In the genomic region with DNA sequence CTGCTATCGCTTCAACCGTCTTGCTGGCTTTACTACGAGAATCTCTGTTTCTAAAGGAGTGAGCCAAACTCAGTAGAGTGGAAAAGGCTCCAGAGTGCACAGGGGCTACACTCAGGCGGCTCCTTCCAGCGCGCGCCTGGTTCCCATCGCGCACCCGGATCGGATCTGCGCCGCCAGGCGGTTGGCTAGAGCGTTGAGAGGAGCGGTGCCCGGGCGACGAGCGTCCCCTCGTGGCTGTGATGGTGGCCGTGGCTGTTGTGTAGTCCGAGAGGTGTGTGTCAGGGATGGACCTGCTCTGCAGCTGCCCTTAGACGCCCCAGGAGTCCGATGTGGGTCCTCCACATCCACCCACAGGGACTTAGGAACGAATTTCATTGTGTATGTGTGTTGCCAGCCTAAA, we compare ENCODE assay signal across 8 mouse cellular contexts. TPM values are rescaled to one million over a fixed set of nuclear protein-coding genes. Genes with fewer than 3 reads are reported as not detected.
DNase-seq lines count a peak whose midpoint lies in the region; ATAC-seq and TF ChIP-seq lines count a peak whose summit lies in the region.

Abca14 (plus strand) TSS at position 173 of the 400 bp plus-strand sequence.

- peak; percentile 65 for TF ChIP-seq CTCF in E14TG2a.4 (conservative IDR thresholded peaks at IDR 0.05; ENCODE audit: low read length)
- peak; percentile 100 for TF ChIP-seq CTCF in liver, adult 2 months (IDR thresholded peaks at IDR 0.05; ENCODE audit: low read depth, low read length)

- H3K36me3 ChIP-seq in E14TG2a.4 (ENCODE audit: insufficient read depth, low read length) = no peaks in the 10 kb centered on the region
- no peaks in the 10 kb centered on the region for H3K36me3 ChIP-seq in forebrain, embryonic 16.5 days (ENCODE audit: control insufficient read depth, insufficient read depth)
- H3K36me3 ChIP-seq in liver, adult 2 months (ENCODE audit: control insufficient read depth, insufficient read depth, low read length) = no peaks in the 10 kb centered on the region

- peak; percentile 69 to 87 for DNase-seq in cerebellum, adult 18-20 months
- DNase-seq in heart, postnatal 10 days = peak; percentile 81 to 90
- DNase-seq in kidney, postnatal 25 days = peak; percentile 89 to 91
- DNase-seq in liver, adult 2 months (ENCODE audit: extremely low read depth, low read depth, low spot score) = peak; percentile 42
- DNase-seq in naive thymus-derived CD4-positive, alpha-beta T cell, adult 2 months (ENCODE audit: low read depth) = peak; percentile 18
- DNase-seq in testis, postnatal 14 days (ENCODE audit: low spot score) = peak; percentile 69

- H3K4me1 ChIP-seq in E14TG2a.4 (replicated peaks; ENCODE audit: low read depth, low read length) = peaks cover 11% of the 10 kb centered on the region
- H3K4me1 ChIP-seq in forebrain, embryonic 16.5 days (replicated peaks; ENCODE audit: control insufficient read depth, insufficient read depth, low read length) = peaks cover 10% of the 10 kb centered on the region
- peaks cover 5% of the 10 kb centered on the region for H3K4me1 ChIP-seq in liver, adult 2 months (ENCODE audit: control insufficient read depth, insufficient read depth, low read length)

- 0 out of 2 replicates have a peak within 1 kb of the TSS, but pooled peaks have one; percentile 12 for H3K4me2 ChIP-seq in forebrain, embryonic 16.5 days (ENCODE audit: low read length)

- no peak within 1 kb of the TSS for H3K4me3 ChIP-seq in E14TG2a.4 (replicated peaks; ENCODE audit: low read length)
- H3K4me3 ChIP-seq in forebrain, embryonic 16.5 days (replicated peaks; ENCODE audit: low read length) = no peak within 1 kb of the TSS
- H3K4me3 ChIP-seq in liver, adult 2 months (ENCODE audit: insufficient read depth, low read depth, low read length) = no peak within 1 kb of the TSS

- H3K27me3 ChIP-seq in E14TG2a.4 (ENCODE audit: insufficient read depth, low read length) = peaks cover 43% of the 10 kb centered on the region
- H3K27me3 ChIP-seq in forebrain, embryonic 16.5 days (replicated peaks; ENCODE audit: control insufficient read depth, insufficient read depth, low read length) = peaks cover 26% of the 10 kb centered on the region
- no peaks in the 10 kb centered on the region for H3K27me3 ChIP-seq in liver, adult 2 months (ENCODE audit: control insufficient read depth, insufficient read depth, low read length)

- TF ChIP-seq POLR2A in liver, adult 2 months (IDR thresholded peaks at IDR 0.05; ENCODE audit: extremely low read depth, insufficient read depth, low read length) = no peak

- intact Hi-C loops in heart, postnatal 10 days (cut with DNase I) = loop anchor here (1.0 to 10.0 kb wide), 3 partner anchors 79 to 355 kb away; partner anchors contain the start of gene Dnah3

- no peak within 1 kb of the TSS for H3K9ac ChIP-seq in forebrain, embryonic 16.5 days (replicated peaks; ENCODE audit: low read depth, low read length)
- H3K9ac ChIP-seq in liver, adult 2 months (ENCODE audit: low read depth, low read length) = no peak within 1 kb of the TSS

- H3K27ac ChIP-seq in forebrain, embryonic 16.5 days (ENCODE audit: low read length) = no peak within 1 kb of the TSS
- no peak within 1 kb of the TSS for H3K27ac ChIP-seq in liver, adult 2 months (replicated peaks; ENCODE audit: insufficient read depth, low read depth, low read length)

- ATAC-seq in forebrain, embryonic 16.5 days = peak; percentile 83

- 3% methylated on average over 26 of the region's 26 CpGs for WGBS in forebrain, embryonic 16.5 days
- 6% methylated on average over 26 of the region's 26 CpGs for WGBS in liver, adult 2 months

- no peaks in the 10 kb centered on the region for H3K9me3 ChIP-seq in E14TG2a.4 (ENCODE audit: low read length)
- H3K9me3 ChIP-seq in forebrain, embryonic 16.5 days (ENCODE audit: control insufficient read depth, low read length) = no peaks in the 10 kb centered on the region

- no peaks in the 10 kb centered on the region for H3K79me2 ChIP-seq in liver, adult 2 months (ENCODE audit: control insufficient read depth, insufficient read depth, low read length)

RNA-seq across cellular contexts. Expression of gene Abca14, which starts in this region (rescaled TPM):
- not detected in 2 replicates for polyA plus RNA-seq in forebrain, embryonic 16.5 days (2015; fragmentation: Nextera tagmentation; extraction: Ambion mirVana)
- not detected for total RNA-seq in heart, postnatal 10 days (2021)
- 0.18 and 0.20 TPM in 2 replicates for total RNA-seq in liver, adult 2 months (2014; rRNA removed)
- polyA plus RNA-seq in liver, adult 2 months (2012; rRNA removed) = 0.05 TPM in 1 of 2 replicates, not detected in the other

Comparison
In these comparisons a context has a peak if more than half of its experiments do, and no peak if none do; other contexts are left out.
1. Peak in ATAC-seq and H3K4me2 ChIP-seq in forebrain, embryonic 16.5 days; RNA of the gene not detected or under 1 TPM.
2. Peak in DNase-seq in heart, postnatal 10 days; RNA of the gene not detected or under 1 TPM.
3. Peak in DNase-seq in liver, adult 2 months; RNA of the gene not detected or under 1 TPM.
4. DNase-seq: peak in every context shown above with its lines; median percentile 90 in kidney, postnatal 25 days; 86 in heart, postnatal 10 days; 78 in cerebellum, adult 18-20 months; 69 in testis, postnatal 14 days; 42 in liver, adult 2 months; 18 in naive thymus-derived CD4-positive, alpha-beta T cell, adult 2 months.